Mouse (Mus musculus): ENCODE results near the gene Sod3. TPM values are rescaled to one million over a fixed set of nuclear protein-coding genes. Genes with fewer than 3 reads are reported as not detected.

The Sod3 gene
- polyA plus RNA-seq, 1 experiment, result 293 TPM

- no peak for TF ChIP-seq POLR2A (IDR thresholded peaks at IDR 0.05; ENCODE audit: borderline replicate concordance, extremely low read depth, low read depth, low read length)
- TF ChIP-seq CTCF (IDR thresholded peaks at IDR 0.05; ENCODE audit: insufficient read depth, low read length), result no peak
- 87% methylated on average over 4 of the region's 4 CpGs for WGBS
- no peaks in the 10 kb centered on the region for H3K4me1 ChIP-seq (ENCODE audit: control insufficient read depth, insufficient read depth, low read length)
- H3K4me3 ChIP-seq (replicated peaks; ENCODE audit: extremely low read depth, low read depth, low read length), result no peak overlapping the region
- no peak for DNase-seq
Measured at GRCm38 (mm10) chr5:52393756-52394155, 30.2 kb downstream of the Sod3 start.

GRCm38 (mm10) chr5:52404373-52404772 lies 40.8 kb downstream of the Sod3 start:
- Histone ChIP-seq H3K4me1 (ENCODE audit: control insufficient read depth, insufficient read depth, low read length) (no peaks in the 10 kb centered on the region), H3K4me3 (replicated peaks; ENCODE audit: extremely low read depth, low read depth, low read length) (no peak overlapping the region)
- WGBS, result 75% methylated on average over 8 of the region's 8 CpGs
- no peak for DNase-seq
- no peak for TF ChIP-seq POLR2A (IDR thresholded peaks at IDR 0.05; ENCODE audit: borderline replicate concordance, extremely low read depth, low read depth, low read length)
- no peak for TF ChIP-seq CTCF (IDR thresholded peaks at IDR 0.05; ENCODE audit: insufficient read depth, low read length)

GRCm38 (mm10) chr5:52408668-52409315 lies 45.2 kb downstream of the Sod3 start:
- DNase-seq, result no peak

GRCm38 (mm10) chr5:52410197-52410596 lies 46.6 kb downstream of the Sod3 start:
- 82% methylated on average over 12 of the region's 12 CpGs for WGBS
- DNase-seq, result no peak
- TF ChIP-seq CTCF (IDR thresholded peaks at IDR 0.05; ENCODE audit: insufficient read depth, low read length), result no peak
- TF ChIP-seq POLR2A (IDR thresholded peaks at IDR 0.05; ENCODE audit: borderline replicate concordance, extremely low read depth, low read depth, low read length), result no peak
- Histone ChIP-seq H3K4me3 (replicated peaks; ENCODE audit: extremely low read depth, low read depth, low read length) (no peak overlapping the region), H3K4me1 (ENCODE audit: control insufficient read depth, insufficient read depth, low read length) (no peaks in the 10 kb centered on the region)

More at GRCm38 (mm10) chr5:52408668-52409315, 45.2 kb downstream of the Sod3 start:
- Histone ChIP-seq H3K4me1 (ENCODE audit: control insufficient read depth, insufficient read depth, low read length) (no peaks in the 10 kb centered on the region), H3K4me3 (replicated peaks; ENCODE audit: extremely low read depth, low read depth, low read length) (no peak overlapping the region)
- WGBS, result 61% methylated on average over 7 of the region's 7 CpGs
- TF ChIP-seq POLR2A (IDR thresholded peaks at IDR 0.05; ENCODE audit: borderline replicate concordance, extremely low read depth, low read depth, low read length) (no peak), CTCF (IDR thresholded peaks at IDR 0.05; ENCODE audit: insufficient read depth, low read length) (no peak)

GRCm38 (mm10) chr5:52411567-52411966 lies 48.0 kb downstream of the Sod3 start:
- TF ChIP-seq CTCF (IDR thresholded peaks at IDR 0.05; ENCODE audit: insufficient read depth, low read length), result no peak
- no peak for TF ChIP-seq POLR2A (IDR thresholded peaks at IDR 0.05; ENCODE audit: borderline replicate concordance, extremely low read depth, low read depth, low read length)
- 66% methylated on average over 3 of the region's 3 CpGs for WGBS
- H3K4me3 ChIP-seq (replicated peaks; ENCODE audit: extremely low read depth, low read depth, low read length), result no peak overlapping the region
- no peak for DNase-seq
- H3K4me1 ChIP-seq (ENCODE audit: control insufficient read depth, insufficient read depth, low read length), result no peaks in the 10 kb centered on the region

- H3K4me3 ChIP-seq (replicated peaks; ENCODE audit: extremely low read depth, low read depth, low read length), result no peak overlapping the region
- H3K4me1 ChIP-seq (ENCODE audit: control insufficient read depth, insufficient read depth, low read length), result no peaks in the 10 kb centered on the region
- WGBS, result 100% methylated on average over 1 of the region's 1 CpGs
- no peak for TF ChIP-seq POLR2A (IDR thresholded peaks at IDR 0.05; ENCODE audit: borderline replicate concordance, extremely low read depth, low read depth, low read length)
- no peak for TF ChIP-seq CTCF (IDR thresholded peaks at IDR 0.05; ENCODE audit: insufficient read depth, low read length)
- no peak for DNase-seq
Measured at GRCm38 (mm10) chr5:52415193-52415592, 51.6 kb downstream of the Sod3 start.

- Histone ChIP-seq H3K4me3 (replicated peaks; ENCODE audit: extremely low read depth, low read depth, low read length) (no peak overlapping the region), H3K4me1 (ENCODE audit: control insufficient read depth, insufficient read depth, low read length) (no peaks in the 10 kb centered on the region)
- DNase-seq, result no peak
- WGBS, result 71% methylated on average over 6 of the region's 6 CpGs
- TF ChIP-seq POLR2A (IDR thresholded peaks at IDR 0.05; ENCODE audit: borderline replicate concordance, extremely low read depth, low read depth, low read length), result no peak
- no peak for TF ChIP-seq CTCF (IDR thresholded peaks at IDR 0.05; ENCODE audit: insufficient read depth, low read length)
Measured at GRCm38 (mm10) chr5:52415917-52416316, 52.3 kb downstream of the Sod3 start.

GRCm38 (mm10) chr5:52416485-52416884 lies 52.9 kb downstream of the Sod3 start:
- 59% methylated on average over 2 of the region's 2 CpGs for whole genome bisulfite sequencing
- H3K4me3 ChIP-seq (replicated peaks; ENCODE audit: extremely low read depth, low read depth, low read length), result no peak overlapping the region

More at GRCm38 (mm10) chr5:52416485-52416884, 52.9 kb downstream of the Sod3 start:
- DNase-seq, result no peak
- no peaks in the 10 kb centered on the region for H3K4me1 ChIP-seq (ENCODE audit: control insufficient read depth, insufficient read depth, low read length)
- TF ChIP-seq CTCF (IDR thresholded peaks at IDR 0.05; ENCODE audit: insufficient read depth, low read length) (no peak), POLR2A (IDR thresholded peaks at IDR 0.05; ENCODE audit: borderline replicate concordance, extremely low read depth, low read depth, low read length) (no peak)

Other genes with a start within 250 kb of the Sod3 start
- gene Dhx15, start 173.3 kb upstream of the Sod3 start, polyA plus RNA-seq (2012; rRNA removed), result 29.2 and 50.8 TPM in 2 replicates
- gene Ccdc149, start 107.7 kb downstream of the Sod3 start, polyA plus RNA-seq (2012; rRNA removed), result 2.3 and 2.5 TPM in 2 replicates
- 1.6 and 2.0 TPM in 2 replicates for gene Lgi2, start 202.7 kb downstream of the Sod3 start, polyA plus RNA-seq (2012; rRNA removed)